Mouse (Mus musculus): Measurements from ENCODE around the gene Nrgn. TPM values are rescaled to one million over a fixed set of nuclear protein-coding genes. Genes with fewer than 3 reads are reported as not detected.

The Nrgn gene
- polyA plus RNA-seq, 1 experiment from 2014 or later = 2.0 TPM

DNA sequence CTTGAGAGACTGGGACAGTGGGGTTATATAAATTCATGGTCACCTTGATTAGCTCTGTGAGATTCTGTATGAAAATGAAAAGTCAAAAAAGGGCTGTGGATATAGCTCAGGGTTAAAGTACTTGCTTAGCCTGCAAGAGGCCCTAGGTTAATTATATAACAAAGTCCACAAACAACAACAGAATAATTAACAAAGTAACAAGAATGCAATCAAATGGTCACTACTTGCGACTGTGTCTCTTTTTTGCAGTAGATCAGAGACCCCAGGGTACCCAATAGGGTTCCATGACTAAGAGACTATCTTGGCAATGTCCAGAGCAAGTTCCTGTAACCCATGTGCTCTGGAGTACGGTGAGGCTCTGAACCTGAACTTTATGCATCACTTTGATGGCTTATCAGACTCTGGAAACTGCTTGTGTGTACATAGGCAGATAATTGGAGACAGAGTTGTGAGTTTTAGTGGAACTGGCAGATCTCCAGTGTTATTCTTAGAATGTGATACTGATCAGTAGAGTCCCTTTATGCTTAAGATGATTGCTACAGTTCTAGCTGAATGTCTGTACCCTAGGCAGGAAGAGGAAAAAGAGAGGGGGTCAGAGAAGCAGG lies 16.6 kb upstream of the Nrgn start:
- Histone ChIP-seq H3K27ac (no peak overlapping the region), H3K4me2 (no peak overlapping the region), H3K4me1 (peaks cover 8% of the 10 kb centered on the region), H3K4me3 (no peak overlapping the region), H3K9ac (no peak overlapping the region), H3K36me3 (ENCODE audit: poor library complexity, severe bottlenecking) (no peaks in the 10 kb centered on the region), H3K9me3 (replicated peaks) (no peaks in the 10 kb centered on the region), H3K27me3 (no peaks in the 10 kb centered on the region)
- no peak for ATAC-seq
- 86% methylated on average over 2 of the region's 2 CpGs for WGBS

DNA sequence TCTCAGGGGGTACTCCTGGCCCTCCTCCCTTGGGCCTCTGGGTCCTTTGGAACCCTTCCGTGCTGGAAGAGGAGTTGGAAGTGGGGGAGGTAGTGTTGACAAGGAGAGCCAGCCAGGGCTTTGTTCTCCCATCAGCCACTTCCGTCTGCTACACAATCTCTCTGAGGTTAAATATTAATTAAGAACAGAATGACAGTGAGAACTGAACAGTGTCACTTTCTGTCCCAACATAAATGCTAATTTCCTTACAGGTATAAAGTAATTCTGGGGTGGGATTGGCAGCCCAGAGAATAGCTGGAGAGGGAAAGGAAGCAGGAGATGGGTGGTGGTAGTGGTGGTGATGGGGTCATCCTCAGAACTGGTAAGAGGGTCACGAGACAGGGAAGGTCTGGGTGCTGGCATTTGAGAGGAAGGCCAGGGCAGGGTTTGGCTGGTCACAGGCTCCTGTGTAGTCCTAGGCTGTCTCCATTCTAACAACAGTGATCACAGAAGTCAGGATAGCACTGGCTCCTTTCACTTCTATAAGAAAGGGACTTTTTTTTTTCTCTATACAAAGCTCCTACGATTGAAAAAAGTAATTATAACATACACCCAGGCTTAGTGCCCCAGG lies 16.0 kb upstream of the Nrgn start:
- Histone ChIP-seq H3K4me1 (peaks cover 8% of the 10 kb centered on the region), H3K9ac (no peak overlapping the region), H3K4me3 (no peak overlapping the region), H3K27me3 (no peaks in the 10 kb centered on the region), H3K27ac (no peak overlapping the region), H3K4me2 (no peak overlapping the region), H3K9me3 (replicated peaks) (no peaks in the 10 kb centered on the region), H3K36me3 (ENCODE audit: poor library complexity, severe bottlenecking) (no peaks in the 10 kb centered on the region)
- 37% methylated on average over 4 of the region's 4 CpGs for WGBS
- peak; percentile 66 for ATAC-seq

DNA sequence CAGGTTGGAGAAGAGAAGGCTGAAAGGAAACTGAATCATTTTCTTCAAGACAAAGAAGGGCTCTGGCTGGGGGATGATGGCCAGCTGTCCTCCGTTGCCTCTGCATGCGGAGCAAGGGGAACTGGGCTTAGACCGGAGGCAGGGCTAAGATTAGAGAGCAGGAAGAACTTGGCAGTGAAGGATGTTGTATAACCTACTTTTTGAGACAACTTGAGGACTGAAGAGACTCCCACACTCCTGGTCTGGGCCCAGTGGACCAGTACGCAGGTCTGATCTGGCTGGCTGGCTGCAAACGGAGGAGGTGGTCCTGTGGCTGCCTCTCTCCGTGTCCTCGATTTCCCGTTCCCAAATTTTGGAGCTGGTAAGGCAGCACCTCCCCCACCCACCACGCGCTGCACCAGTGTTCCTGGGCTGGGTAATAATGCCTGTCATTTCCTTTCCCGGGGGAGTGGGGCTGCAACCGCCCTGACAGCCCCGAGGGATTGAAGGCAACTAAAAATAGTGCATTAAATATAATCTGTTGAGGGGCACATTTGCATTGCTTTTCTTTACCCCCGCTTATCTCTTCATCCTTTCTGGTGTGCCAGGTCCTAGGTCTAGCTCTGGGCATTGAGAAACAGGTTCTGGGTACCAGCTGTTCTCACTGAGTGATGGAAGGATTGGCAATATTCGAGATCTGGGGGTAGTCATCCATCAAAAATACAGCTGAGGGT lies 15.3 kb upstream of the Nrgn start:
- peaks cover 8% of the 10 kb centered on the region for H3K4me1 ChIP-seq
- no peak overlapping the region for H3K4me3 ChIP-seq
- no peaks in the 10 kb centered on the region for H3K27me3 ChIP-seq
- no peak overlapping the region for H3K27ac ChIP-seq
- H3K9ac ChIP-seq = no peak overlapping the region
- 54% methylated on average over 15 of the region's 15 CpGs for WGBS
- no peaks in the 10 kb centered on the region for H3K36me3 ChIP-seq (ENCODE audit: poor library complexity, severe bottlenecking)
- no peak overlapping the region for H3K4me2 ChIP-seq
- no peaks in the 10 kb centered on the region for H3K9me3 ChIP-seq (replicated peaks)
- peak; percentile 67 for ATAC-seq

DNA sequence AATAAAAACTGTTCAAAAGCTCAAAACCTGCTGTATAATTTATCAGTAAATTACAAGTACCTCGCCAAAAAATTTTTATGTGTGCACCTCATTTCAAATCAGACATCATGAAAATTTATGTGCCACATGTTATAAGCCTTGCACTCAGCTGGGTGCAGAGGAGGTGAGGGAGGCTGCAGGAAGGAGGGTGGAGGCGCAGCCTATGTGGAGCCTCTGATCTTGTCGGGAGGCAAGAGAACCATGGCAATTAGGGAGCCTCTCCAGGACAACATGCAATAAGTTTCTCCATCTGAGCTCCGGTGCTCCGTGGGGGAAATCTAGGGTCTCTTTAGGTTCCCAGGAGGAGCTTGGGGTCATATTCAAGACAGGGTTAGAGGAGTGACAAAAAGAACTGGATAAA lies 14.8 kb upstream of the Nrgn start:
- no peak for ATAC-seq
- H3K4me2 ChIP-seq = no peak overlapping the region
- H3K27me3 ChIP-seq = no peaks in the 10 kb centered on the region
- WGBS = 65% methylated on average over 5 of the region's 5 CpGs
- no peak overlapping the region for H3K4me3 ChIP-seq
- H3K9me3 ChIP-seq (replicated peaks) = no peaks in the 10 kb centered on the region
- no peak overlapping the region for H3K27ac ChIP-seq
- no peak overlapping the region for H3K9ac ChIP-seq
- H3K36me3 ChIP-seq (ENCODE audit: poor library complexity, severe bottlenecking) = no peaks in the 10 kb centered on the region
- H3K4me1 ChIP-seq = peaks cover 8% of the 10 kb centered on the region

DNA sequence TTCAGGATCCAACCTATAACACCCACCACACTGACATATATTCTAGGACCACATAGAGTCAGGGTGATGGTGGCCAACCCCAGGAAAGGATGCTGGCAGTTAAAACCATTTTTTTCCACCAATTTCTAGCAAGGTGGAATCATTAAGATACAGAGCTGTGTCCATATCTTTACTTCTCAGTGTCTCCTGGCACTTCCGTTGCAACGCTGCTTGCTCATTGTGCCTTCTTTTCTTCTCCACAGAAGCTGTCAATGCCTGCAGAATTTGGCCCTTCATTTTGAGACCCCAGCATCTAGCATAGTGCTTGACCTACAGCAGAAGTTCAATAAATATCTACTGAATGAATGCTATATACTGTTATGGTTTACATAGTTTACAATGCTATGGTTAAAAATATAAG lies 14.3 kb upstream of the Nrgn start:
- WGBS = 86% methylated on average over 2 of the region's 2 CpGs
- Histone ChIP-seq H3K4me3 (no peak overlapping the region), H3K27ac (no peak overlapping the region), H3K9me3 (replicated peaks) (no peaks in the 10 kb centered on the region), H3K27me3 (no peaks in the 10 kb centered on the region), H3K9ac (no peak overlapping the region), H3K4me1 (peaks cover 8% of the 10 kb centered on the region), H3K36me3 (ENCODE audit: poor library complexity, severe bottlenecking) (no peaks in the 10 kb centered on the region), H3K4me2 (no peak overlapping the region)
- no peak for ATAC-seq

DNA sequence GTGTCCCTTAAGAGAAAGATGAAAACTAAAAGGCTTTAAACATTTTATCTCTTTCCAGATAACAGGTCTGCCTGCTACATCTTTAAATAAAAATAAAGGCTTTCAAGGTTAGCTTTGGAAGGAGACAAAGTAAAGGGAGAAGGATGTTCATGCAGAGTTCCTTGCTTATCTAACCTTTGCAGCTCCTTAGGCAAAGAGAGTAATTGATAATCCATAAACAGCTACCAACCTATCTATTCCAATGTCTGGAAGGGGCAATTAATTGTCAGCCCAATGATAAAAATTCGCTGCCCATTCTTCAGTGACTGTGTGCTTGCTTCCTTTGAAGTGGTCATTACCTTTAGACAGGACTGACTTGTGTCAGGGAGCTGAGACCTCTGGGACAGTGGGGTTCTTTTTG lies 11.1 kb upstream of the Nrgn start:
- 64% methylated on average over 1 of the region's 1 CpGs for WGBS
- Histone ChIP-seq H3K27me3 (no peaks in the 10 kb centered on the region), H3K4me3 (no peak overlapping the region), H3K9me3 (replicated peaks) (no peaks in the 10 kb centered on the region), H3K36me3 (ENCODE audit: poor library complexity, severe bottlenecking) (no peaks in the 10 kb centered on the region), H3K27ac (no peak overlapping the region), H3K9ac (no peak overlapping the region), H3K4me1 (peaks cover 8% of the 10 kb centered on the region), H3K4me2 (no peak overlapping the region)
- ATAC-seq = no peak

DNA sequence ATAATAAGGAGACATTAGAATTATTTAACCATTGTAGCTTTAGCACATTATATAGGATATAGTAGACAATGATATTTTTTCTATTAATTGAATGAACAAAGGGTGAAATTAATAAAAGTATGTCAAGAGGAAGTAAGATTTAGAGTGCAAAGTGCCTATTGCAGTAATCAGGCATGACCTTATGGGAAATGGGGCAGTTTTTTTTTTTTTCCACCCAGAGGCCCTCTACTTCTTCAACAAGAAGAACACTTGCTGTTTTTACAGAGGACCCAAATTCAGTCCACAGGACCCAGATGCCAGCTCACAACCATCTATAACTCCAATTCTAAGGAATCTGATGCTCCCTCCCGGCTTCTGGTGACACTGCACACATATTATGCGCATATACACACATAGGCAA lies 7.9 kb upstream of the Nrgn start:
- Histone ChIP-seq H3K4me3 (no peak overlapping the region), H3K27me3 (peaks cover 5% of the 10 kb centered on the region; the same call in 1 of the 2 replicates), H3K4me2 (no peak overlapping the region), H3K4me1 (no peaks in the 10 kb centered on the region), H3K27ac (no peak overlapping the region), H3K9ac (no peak overlapping the region), H3K36me3 (ENCODE audit: poor library complexity, severe bottlenecking) (no peaks in the 10 kb centered on the region), H3K9me3 (replicated peaks) (no peaks in the 10 kb centered on the region)
- ATAC-seq = no peak
- WGBS = 91% methylated on average over 2 of the region's 2 CpGs

DNA sequence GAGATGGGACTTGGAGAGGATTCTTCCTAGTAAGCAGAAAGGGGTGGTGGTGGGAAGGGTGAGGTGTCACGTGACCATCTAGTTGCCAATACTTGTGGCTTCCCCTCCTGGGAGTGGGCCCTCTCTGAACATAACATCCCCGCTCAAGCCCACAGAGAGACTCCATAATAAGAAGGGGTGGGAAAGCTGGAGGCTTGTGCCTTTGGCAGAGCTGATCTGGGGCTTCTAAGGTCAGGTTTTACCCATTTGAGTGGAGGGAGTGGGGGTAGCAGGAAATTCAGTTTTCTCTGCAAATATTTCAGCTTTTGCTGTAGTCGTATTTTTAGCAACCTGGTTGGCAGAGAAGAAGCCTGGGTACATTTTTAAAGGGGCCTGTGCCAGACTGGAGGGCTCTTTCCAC lies 3.7 kb upstream of the Nrgn start:
- Histone ChIP-seq H3K4me2 (no peak overlapping the region), H3K9me3 (replicated peaks) (no peaks in the 10 kb centered on the region), H3K4me1 (peaks cover 17% of the 10 kb centered on the region), H3K9ac (no peak overlapping the region), H3K27ac (no peak overlapping the region), H3K36me3 (ENCODE audit: poor library complexity, severe bottlenecking) (no peaks in the 10 kb centered on the region), H3K27me3 (peaks cover 36% of the 10 kb centered on the region), H3K4me3 (no peak overlapping the region)
- WGBS = 80% methylated on average over 3 of the region's 3 CpGs
- no peak for ATAC-seq

DNA sequence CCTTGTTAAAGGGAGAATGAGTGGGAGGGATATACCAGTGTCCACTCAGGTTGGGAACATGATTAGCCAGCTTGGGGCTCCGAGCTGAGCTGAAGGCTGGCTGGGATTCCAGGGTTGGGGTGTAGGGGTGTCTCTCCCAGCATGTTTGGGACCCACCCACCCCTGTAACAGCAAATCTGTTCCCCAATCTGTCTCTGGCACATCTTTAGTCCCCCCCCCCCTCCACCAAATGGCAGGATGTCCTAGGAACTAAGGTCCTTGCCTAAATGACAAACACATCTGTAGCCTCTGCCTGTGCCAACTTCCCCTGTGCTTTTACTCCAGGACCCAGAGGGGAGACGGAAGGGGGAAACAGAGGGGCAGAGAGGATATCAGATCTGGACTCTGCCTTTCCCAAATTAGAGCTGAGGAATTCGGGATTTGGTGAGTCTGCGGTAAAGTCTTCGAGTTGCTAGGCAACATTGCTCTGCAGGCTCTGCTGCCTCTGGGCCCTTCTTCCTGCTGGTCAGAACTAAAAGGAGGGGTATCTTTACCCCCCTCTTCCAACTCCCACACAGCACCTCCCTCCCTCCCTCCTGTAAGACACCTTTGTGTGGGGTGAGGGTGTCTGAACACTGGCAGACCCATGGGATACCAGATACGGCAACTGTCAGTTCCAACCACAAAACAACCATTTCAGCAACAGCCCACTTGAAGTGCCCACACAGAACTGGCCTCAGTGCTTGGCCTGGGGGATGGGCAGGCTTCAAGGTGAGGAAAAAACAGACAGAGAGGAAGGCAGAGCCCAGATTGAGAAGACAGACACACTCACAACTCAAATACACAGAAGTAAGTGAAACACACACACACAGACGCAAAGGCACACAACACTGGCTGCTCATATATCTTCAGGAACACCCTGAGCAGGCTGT lies 2.4 kb upstream of the Nrgn start, which contains the start of gene Siae:
Siae (plus strand) TSS at position 861 of the 911 bp plus-strand sequence.
- no peak within 1 kb of the TSS for H3K4me2 ChIP-seq
- H3K4me3 ChIP-seq = no peak within 1 kb of the TSS
- no peaks in the 10 kb centered on the region for H3K36me3 ChIP-seq (ENCODE audit: poor library complexity, severe bottlenecking)
- ATAC-seq = no peak; the same call in 1 of the 2 replicates
- no peak within 1 kb of the TSS for H3K9ac ChIP-seq
- WGBS = 27% methylated on average over 7 of the region's 7 CpGs
- H3K27ac ChIP-seq = no peak within 1 kb of the TSS
- H3K27me3 ChIP-seq = peaks cover 49% of the 10 kb centered on the region
- no peaks in the 10 kb centered on the region for H3K9me3 ChIP-seq (replicated peaks)
- H3K4me1 ChIP-seq = peaks cover 17% of the 10 kb centered on the region

DNA sequence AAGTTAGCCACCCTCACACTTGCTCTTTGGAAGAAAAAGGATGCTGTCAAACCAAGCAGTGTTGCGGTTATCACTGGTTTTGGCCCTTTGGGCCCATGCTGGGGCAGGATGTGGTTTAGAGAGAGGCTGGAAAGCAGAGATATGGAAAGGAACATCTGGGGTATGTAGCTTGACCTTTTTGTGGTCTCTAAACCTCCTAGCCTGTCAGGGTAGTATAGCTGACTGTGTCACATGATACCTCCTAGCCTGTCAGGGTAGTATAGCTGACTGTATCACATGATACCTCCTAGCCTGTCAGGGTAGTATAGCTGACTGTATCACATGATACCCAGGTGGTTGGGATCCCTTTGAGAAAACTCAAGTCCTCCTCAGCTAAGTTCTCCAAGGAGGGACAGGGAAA lies 1.6 kb upstream of the Nrgn start:
- Histone ChIP-seq H3K4me3 (no peak overlapping the region), H3K9ac (no peak overlapping the region), H3K27me3 (peaks cover 57% of the 10 kb centered on the region), H3K4me1 (peaks cover 17% of the 10 kb centered on the region), H3K4me2 (no peak overlapping the region), H3K36me3 (ENCODE audit: poor library complexity, severe bottlenecking) (no peaks in the 10 kb centered on the region), H3K27ac (no peak overlapping the region), H3K9me3 (replicated peaks) (no peaks in the 10 kb centered on the region)
- 96% methylated on average over 1 of the region's 1 CpGs for WGBS
- ATAC-seq = no peak

DNA sequence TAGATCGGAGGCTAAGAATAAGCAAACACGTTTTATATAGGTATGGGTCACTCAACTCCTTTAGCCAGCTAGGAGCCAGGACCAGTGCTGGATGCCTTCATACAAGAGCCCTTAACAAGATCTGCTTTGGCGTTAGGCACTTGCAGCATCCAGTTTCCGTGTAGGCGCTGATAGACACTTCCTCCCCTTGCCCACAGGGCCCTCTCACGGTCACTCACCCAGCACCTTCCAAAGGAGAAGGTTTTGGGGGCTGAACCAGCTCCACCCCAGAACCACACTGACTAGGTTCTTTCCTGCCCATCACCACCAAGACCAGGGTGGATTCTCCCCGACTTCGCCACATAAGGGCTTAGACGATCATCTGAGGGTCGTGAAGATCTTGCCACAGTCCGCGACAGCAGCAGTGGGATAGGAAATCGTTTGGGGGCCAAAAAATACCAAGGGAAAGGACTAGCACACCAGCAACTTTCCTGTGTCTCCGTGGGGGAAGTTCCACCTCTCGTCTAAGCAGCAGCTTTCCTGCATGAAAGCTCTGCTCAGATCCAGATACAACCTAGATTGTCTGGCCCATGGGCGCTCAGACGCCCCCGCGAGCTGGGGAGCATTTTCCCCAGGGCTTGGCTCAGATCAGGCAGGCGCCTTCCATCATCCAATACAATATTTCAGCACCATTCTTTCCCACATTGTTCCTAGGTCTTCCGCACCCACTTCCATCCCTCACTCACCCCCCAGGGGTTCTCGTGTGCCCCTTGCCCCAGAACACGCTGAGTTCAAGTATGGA lies 763 bp downstream of the Nrgn start:
- H3K4me3 ChIP-seq = peak overlapping the region; percentile 47
- H3K27ac ChIP-seq = no peak overlapping the region
- WGBS = 3% methylated on average over 23 of the region's 23 CpGs
- H3K9ac ChIP-seq = peak overlapping the region; percentile 50
- peak overlapping the region; percentile 95 for H3K4me2 ChIP-seq
- no peaks in the 10 kb centered on the region for H3K36me3 ChIP-seq (ENCODE audit: poor library complexity, severe bottlenecking)
- H3K27me3 ChIP-seq = peaks cover 68% of the 10 kb centered on the region
- H3K4me1 ChIP-seq = peaks cover 17% of the 10 kb centered on the region
- ATAC-seq = no peak
- no peaks in the 10 kb centered on the region for H3K9me3 ChIP-seq (replicated peaks)
